Mouse (Mus musculus): ENCODE data around the gene Aqr.

Aqr gene

GRCm38 (mm10) chr2:114066226-114066625, 120.6 kb downstream of the Aqr start:
- in situ Hi-C loops (cut with MboI, MseI) = no loop called here

DNA sequence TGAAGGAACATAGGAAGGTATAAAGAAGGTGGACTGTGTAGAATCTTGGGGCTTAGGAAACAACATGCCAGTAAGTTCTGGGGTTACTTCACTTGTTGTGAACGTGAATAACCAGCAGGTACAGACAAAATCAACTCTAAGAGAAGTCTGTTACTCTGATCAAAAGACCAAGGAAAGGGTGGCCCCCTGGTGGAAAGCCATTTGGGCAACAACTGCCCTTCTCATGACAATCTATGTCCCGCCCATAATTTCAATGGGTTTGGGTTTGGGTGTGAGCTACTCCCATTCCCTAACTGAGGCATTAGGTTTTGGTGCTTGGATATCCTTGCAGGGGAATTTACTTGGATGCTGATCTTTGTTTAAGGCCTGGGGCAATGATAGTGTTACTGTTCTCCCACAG, 122.8 kb downstream of the Aqr start:
- in situ Hi-C loops (cut with MboI, MseI) = no loop called here

GRCm38 (mm10) chr2:114060071-114060591, 126.7 kb downstream of the Aqr start:
- in situ Hi-C loops (cut with MboI, MseI) = no loop called here

DNA sequence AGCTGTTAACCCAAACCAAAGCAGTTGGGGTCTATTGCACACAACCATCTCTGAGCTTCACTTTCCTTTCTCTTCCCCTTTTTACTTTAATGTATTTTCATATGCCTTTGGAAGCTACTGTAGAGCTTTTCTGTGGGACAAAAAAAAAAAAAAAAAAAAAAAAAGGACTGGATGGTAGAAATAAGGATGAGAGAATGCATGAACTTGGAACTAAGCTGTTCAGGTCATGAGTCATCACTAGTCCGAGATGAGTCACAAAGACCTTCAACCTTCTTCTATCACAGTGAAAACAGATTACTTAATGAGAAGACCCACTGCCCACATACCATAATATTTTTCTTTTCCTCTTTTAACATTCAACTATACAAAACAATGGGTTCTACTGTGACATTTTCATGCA, 127.2 kb downstream of the Aqr start:
- in situ Hi-C loops (cut with MboI, MseI) = no loop called here

- in situ Hi-C loops (cut with MboI, MseI) = no loop called here
These were observed 128.5 kb downstream of the Aqr start for GRCm38 (mm10) chr2:114058226-114058796.

DNA sequence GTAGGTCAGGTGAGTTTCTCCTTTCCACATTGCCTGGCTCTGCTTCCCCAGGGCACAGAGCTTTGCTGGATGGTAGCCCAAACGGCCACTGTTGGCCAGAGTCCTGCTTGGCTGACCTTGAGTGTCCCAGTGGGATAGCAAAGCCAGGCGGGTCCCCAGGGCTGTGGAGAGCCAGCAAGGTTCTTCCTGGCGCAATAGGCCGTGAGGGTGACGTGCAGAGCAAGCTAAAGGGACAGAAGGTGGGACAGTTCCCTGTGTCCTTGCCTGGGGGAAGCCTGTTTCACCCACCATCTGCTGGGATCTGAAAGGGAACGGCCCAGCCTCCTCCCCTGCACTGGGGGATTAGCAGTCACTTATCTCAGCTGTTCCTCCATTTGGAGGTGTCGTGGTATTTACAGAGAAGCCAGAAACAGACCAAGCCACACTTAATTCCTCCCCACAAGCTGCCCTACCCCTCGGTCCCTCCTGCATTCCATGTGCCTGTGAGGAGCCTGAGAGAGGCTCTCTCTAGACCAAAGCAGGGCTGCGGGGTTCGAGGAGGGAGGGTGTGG, 129.4 kb downstream of the Aqr start:
- in situ Hi-C loops (cut with MboI, MseI) = no loop called here

DNA sequence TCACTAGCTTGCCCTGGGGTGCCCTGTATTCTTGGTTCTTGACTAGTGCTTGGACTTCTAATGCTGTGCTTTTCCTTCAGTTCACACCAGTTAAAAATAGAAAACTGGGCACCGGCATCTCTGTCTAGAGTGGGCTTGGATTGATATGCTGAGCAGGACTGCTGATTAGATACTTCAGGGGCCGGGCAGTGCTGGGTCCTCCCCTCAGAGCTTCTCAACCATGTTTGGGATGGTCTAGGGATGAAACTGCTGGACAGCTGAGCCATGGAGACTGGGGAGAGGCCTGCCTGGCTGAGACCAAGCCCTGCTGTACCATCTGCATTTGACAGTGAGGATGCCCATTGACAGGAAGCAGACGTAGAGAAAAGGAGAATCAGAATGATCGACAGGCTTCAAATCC, 132.7 kb downstream of the Aqr start:
- in situ Hi-C loops (cut with MboI, MseI) = no loop called here

GRCm38 (mm10) chr2:114052696-114053598, 133.9 kb downstream of the Aqr start, which contains the start of gene Actc1:
Gene Actc1 (minus strand): TSS chr2:114053548.
- in situ Hi-C loops (cut with MboI, MseI) = no loop called here

GRCm38 (mm10) chr2:114051871-114052241, 135.0 kb downstream of the Aqr start:
- in situ Hi-C loops (cut with MboI, MseI) = no loop called here
